ENCODE assay signal across 15 mouse cellular contexts in the genomic region with DNA sequence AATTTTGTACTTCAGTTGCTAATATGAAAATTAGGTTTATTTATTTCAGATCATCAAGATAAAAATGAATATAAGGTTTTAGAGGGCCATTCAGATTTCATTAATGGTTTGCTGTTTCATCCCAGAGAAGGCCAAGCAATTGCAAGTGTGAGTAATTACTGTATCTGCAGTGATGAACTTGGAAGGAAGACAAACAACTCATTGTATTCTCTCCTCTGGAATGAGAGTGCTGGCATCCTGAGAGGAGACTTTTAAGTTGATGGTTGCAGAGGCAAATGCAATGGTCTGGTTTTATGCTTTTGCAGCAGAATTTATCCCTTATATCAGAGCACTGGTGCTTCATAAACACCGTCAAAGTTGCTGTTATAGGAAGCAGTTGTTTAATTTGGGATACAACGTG.
"Had no signal": no experiment of that assay in that cellular context is flagged by ENCODE, and none has a peak within 500 bp of the region (broad histone marks: within the 10 kb centered on the region; RNA-seq: fewer than 3 reads in every experiment).

No protein-coding gene starts in this region.

- DNase-seq: retina, postnatal 1 day; right cerebral cortex, adult 18-20 months; right cerebral cortex, postnatal 14 days; right cerebral cortex, postnatal 25 days; right cerebral cortex, postnatal 4 days; spleen, adult 18-20 months; thymus, adult 18-20 months; thymus, adult 2 months; thymus, postnatal 14 days; thymus, postnatal 25 days; thymus, postnatal 4 days had no signal

- H3K27ac ChIP-seq: neural tube, embryonic 13.5 days; neural tube, embryonic 15.5 days; stomach, embryonic 15.5 days; stomach, postnatal 0 days had no signal

- H3K4me3 ChIP-seq: neural tube, embryonic 13.5 days; neural tube, embryonic 15.5 days; stomach, embryonic 15.5 days had no signal
